Mouse (Mus musculus): ENCODE results near the gene Rhbdf2.
A peak's percentile ranks its signal among the peaks of the same experiment; 100 is the strongest.
"Not testable (repeated sequence)": the region's sequence is repeated elsewhere in the genome, so short reads cannot be mapped to it uniquely, and the experiment has no call there.

Rhbdf2 gene

DNA sequence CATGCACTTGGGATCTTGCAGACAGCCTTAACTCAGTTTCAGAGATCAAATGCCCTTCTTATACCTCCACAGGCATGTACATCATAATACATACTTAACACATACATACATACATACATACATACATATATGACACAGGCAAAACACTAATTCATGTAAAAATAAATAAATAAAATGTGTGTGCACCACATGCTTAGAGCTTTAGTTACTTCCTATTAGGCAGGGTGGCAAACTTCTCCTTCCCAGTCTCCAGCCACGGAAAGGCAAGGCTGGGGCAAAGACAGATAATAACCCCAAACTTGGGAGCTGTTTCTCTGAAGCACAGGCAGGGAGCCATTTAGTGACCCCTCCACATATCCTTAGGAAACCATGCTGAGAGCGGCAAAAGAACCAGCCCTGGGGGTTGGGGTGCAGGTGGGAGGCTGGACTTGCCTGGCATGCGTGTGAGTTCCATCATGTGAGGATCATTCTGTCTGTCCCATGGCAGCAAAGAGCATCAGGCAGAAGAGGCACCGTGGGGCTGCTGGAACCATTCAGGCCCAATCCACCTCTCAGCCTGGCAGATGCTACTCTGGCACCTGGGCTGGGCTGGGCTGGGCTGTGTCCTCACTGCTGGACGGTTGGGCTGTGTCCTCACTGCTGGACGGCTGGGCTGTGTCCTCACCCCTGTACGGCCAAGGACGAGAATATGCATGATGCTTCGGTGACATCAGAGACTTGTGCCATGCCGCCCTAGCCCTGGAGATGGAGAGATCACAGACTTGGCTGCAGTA lies at the start of gene Rhbdf2:
TSS of gene Rhbdf2 (minus strand) at position 721 of the 773 bp plus-strand sequence.
- no peak for DNase-seq (ENCODE audit: low spot score)

DNA sequence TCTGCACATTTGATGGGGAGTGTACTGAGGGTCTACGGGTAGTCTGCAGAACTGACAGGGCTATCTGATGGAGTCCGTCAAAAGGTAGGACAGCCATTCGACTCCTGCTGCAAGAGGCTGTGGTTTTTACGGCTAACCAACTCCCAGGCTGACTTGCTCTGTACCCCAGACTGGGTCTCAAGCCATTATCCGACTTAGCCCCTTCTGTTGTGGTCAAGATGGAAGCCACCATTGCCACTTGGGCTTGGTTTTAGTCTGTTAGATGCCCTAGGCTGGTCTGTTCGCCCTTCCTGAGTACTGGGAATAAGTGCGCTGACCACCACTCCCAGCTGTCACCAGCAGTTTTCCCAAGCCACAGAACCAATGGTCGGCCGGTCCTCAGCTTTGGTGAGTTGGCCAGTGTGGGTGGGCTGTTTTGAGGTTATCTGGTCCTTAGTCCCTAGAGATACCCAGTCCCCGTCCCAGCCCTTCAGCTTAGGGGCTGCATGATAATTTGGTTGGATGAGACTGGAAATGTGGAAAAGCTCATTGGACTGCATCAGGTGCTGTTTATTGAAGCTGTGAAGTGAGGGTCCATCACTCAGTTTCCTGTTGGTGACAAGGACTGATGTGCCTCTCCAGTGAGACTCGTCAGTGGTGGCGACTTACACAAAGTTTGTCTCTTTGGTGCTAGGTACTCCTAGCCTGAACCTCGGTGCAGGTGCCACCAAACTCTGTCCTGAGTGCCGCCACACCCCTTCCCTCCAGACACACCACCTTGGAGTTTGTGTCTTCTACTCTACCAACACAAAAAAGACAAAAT lies 49.6 kb upstream of the Rhbdf2 start:
- DNase-seq (ENCODE audit: low spot score) = no peak

- DNase-seq (ENCODE audit: low spot score) = peak; percentile 58
Measured at GRCm38 (mm10) chr11:116675429-116675828, 48.6 kb upstream of the Rhbdf2 start.

DNA sequence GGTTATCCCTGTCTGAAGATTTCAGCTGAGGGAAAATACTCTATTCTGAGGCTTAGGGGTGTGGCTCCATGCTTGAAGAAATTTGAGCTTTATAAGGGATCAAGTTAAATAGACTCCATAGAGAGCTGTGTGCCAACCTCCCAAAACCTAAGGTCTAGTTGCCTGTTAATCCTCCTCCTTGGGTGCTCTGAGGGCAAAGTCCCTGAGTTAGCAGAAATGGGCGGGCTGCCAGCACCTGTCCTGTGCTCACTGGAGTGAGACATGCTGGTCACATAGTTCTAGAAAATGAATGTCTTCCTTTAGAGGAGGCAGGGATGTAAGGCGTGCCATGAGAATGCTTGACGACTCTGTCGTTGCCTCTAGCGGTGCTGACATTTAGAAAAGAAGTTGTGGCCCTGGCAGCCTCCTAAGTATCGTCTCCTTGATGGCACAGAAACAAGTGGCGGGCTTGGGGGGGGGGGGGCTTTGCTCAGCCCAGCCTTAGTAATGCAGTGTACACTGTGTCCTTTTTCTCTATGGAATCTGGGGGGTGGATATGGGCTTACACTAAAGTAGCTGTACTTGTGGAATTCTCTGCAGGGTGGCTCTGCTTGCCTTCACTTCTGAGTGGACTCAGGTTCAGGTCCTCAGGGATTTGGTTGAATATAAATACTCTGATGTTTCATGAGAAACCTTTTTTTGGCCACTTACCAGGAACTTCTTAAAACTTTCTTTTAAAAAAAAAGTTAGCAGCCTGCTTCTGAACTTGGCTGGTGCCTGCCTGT lies 48.0 kb upstream of the Rhbdf2 start:
- DNase-seq (ENCODE audit: low spot score) = no peak

DNA sequence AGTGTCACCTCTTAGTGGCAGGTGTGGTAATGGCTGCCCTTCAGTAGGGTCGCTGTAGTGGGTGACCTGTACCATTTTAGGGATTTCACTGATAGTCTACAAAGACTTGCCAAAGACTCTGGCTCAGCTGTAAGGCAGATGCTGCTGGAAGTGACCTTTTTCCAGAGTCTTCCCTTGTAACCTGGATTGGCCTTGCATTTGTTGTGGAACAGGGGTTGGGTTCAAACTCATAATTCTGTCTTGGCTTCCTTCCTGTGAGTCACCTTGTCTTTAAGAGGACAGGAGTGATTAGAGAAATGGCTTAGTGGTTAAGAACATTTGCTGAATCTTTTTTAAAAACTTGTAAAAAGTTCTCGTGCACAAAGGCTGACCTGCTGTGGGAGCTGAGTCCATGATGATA lies 46.6 kb upstream of the Rhbdf2 start:
- DNase-seq (ENCODE audit: low spot score) = no peak

DNA sequence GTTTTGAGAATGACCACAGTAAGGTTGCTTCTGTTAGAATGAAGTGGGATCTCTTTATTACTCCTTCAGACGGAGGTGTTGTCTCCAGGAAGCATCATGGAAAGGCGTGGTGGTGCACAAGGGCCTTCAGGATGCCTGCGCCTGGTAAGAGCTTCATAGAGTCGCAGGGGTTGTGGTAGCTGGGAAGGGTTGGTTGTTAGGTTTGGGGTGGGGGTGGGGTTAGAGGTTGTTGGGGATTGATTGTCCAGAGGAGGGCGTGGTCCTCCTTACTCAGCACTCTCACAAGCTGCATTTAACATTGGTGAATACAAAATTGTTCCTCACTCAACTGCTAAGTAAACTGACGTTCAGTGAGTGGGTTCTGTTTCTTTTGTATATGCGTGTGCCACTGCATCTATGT lies 45.8 kb upstream of the Rhbdf2 start:
- DNase-seq (ENCODE audit: low spot score) = peak; percentile 51

- DNase-seq (ENCODE audit: low spot score) = no peak
Measured at GRCm38 (mm10) chr11:116671845-116672434, 45.1 kb upstream of the Rhbdf2 start.

DNA sequence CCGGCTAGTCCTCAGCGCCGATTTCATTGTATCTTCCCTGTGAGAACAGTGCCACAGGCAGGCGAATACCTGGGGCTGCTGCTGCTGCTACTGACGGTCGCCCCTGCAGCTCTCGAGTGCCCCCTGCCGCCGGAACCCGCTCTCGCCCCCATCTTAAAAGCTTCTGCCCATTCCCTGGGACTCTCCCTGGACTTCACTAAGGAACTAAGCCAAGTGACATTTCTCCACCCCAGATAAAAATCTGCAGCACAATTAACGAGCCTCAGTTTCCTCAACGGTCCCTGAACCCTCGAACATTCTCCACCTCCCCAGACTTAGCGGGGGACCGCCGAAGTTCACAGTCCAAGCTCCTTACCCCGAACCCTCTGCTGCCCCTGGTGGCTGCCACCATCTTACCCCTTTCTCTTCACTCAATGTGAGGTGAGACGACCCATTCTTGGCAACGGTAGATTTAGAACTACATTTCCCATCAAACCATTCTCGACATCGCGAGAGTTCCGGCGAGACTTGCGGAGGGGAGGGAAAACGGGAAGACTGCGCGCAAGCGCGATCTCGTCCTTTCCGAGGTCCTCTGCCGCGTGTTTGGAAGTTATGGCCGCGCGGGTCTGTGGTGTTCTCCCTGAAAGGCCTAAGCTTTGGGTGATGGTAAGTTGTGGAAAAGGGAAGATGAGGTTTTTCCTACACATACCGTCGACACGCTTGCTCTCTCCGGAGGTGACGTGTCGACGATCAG lies 44.5 kb upstream of the Rhbdf2 start:
- DNase-seq (ENCODE audit: low spot score) = peak; percentile 96

DNA sequence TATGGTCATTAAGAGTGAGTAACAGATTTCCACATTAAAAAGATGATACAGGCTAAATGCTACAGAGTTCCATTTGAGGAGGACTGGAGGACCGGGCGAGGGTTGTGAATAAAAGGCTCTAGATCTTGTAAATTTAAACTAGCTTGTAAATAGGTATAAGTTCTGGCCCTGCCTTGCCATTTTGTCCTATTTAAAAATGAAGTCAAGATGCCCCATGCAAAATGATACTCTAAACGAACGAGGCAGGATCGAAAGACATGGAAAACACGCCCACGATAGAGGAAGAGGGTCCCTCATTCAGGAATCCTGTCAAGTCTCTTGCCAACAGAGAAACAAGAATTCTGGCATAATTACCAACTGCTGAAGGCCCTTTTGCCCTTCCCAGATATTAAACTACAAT lies 43.6 kb upstream of the Rhbdf2 start:
- DNase-seq (ENCODE audit: low spot score) = no peak

DNA sequence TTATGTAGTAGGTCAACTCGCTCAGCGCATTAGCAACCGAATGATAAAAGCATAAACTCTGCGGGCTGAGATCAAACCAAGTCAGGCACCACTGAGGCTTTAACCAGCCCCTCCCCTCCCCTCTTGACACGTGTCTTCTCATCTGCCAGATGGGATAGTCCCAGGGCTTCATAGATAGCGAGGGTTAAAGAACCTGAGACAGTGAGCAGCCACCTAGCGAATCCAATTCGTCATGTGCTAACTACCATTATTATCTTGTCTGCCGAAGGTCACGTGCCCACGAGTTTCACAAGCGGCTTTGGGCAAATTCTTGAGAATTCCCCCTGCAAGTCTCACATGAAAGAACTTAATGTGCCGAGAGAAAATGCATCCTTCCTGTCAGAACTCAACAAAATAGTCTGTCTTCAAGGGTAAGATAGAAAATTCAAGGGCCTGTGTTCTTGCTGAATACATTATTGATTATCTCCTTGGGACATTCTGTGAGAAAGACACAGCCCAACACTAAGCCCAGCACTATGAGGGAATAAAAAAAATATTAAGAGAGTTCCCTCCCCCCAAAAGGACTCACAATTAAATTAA lies 43.1 kb upstream of the Rhbdf2 start:
- peak; percentile 32 for DNase-seq (ENCODE audit: low spot score)

DNA sequence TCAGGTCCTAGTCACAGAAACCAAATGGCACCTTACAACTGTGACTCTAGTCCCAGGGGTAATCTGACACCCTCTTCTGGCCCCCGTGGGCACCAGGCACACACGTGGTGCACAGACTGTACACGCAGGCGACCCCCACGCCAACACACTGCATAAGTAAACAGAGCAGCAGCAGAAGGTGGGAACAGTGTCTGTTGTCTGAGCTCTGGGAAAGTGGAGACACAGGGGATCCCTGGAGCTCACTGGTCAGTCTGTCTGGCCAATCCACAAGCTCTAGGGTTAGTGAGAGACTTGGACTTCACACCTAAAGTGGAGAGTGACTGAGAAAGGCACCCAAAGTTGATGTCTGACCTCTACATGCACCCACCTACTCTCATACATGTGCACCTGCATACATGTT lies 42.5 kb upstream of the Rhbdf2 start:
- no peak for DNase-seq (ENCODE audit: low spot score)

DNA sequence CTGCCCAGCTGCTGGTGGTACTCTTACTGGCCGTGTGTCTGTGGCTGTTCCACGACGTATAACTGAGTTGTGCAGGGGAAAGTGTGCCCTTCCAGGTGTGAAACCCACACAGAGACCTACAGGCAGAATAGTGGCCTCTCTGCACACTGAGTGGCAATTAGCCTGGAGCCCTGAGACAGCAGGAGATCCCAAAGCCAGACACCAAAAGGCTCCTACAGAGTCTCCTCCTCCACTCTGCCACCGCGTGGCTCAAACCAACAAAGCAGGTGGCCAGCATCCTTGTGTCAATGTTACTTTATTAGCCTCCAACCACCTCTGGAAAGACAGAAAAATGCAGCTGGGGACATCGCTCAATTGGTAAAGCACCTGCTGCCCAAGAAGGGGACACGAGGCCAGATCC lies 42.0 kb upstream of the Rhbdf2 start:
- DNase-seq (ENCODE audit: low spot score) = no peak

DNA sequence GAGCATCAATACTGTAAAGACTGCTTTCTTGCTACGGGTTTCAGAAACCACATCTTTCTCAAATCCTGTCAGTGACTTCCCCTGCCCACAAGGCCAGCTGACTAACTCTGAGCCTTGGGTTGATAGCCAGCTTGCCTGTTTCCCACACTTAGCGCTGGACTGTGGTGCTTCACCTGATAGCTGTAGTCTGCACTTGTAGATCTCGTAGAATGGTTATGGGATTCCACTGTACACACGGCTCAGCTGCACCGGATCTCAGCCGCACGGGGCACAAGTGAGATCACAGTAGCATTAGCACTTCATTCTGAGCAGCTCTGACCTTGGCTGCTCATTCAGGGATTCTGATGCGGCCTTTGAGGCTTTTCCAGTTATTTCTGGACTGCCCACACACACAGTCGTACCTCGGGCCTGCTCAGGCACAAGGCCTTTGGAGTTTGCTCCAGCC lies 41.6 kb upstream of the Rhbdf2 start:
- DNase-seq (ENCODE audit: low spot score) = no peak

DNA sequence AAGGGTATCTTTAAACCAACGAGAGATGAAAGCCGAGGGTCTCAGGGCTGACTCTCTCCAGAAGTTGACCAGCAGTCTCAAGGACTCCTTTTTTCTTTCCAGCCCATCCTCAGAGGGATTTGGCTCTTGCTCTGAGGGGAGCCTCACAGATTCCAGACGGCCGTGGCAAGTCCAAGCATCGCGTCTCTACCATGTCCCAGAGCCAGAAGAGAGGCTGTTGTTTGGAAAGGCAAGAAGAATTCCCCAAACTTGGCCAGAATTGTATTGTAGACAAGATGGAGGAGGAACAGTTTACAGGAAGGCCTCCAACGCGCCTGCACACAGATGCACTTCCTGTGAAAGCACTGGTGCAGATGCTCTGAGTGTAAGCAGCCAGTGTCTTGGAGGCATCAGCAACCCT lies 41.1 kb upstream of the Rhbdf2 start:
- no peak for DNase-seq (ENCODE audit: low spot score)

DNA sequence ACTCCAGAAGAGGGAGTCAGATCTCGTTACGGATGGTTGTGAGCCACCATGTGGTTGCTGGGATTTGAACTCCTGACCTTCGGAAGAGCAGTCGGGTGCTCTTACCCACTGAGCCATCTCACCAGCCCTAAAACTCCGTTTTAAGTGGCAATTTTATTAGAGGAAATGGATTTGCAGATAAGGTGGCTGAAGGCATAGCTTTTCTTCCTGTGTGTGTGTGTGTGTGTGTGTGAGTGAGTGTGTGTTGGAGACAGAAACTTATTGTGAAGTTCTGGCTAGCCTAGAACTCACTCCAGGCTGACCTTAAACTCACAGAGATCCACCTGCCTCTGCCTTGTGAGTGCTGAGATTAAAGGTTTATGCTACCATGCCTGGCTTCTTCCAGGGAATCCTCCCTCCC lies 40.2 kb upstream of the Rhbdf2 start:
- not testable (repeated sequence) for DNase-seq (ENCODE audit: low spot score)

GRCm38 (mm10) chr11:116666566-116666965 lies 39.7 kb upstream of the Rhbdf2 start:
- DNase-seq (ENCODE audit: low spot score) = no peak

DNA sequence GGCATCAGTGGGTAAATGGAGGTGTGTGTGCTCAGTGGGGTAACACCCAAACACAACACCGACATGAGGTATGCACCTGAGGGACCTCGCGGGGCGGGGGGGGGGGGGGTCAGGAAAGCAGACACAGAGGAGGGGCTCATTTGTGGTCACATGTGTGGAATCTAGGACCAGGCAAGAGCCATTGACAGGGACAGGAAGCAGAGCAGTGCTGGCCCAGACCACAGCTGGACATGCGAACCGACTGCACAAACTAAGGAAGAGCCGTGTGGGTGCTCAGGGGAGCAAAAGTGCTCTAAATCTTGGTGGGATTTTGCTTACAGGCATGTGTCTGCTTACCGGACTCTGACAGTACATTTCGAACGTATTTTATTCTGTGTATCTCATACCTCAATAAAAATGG lies 38.5 kb upstream of the Rhbdf2 start:
- DNase-seq (ENCODE audit: low spot score) = no peak

DNA sequence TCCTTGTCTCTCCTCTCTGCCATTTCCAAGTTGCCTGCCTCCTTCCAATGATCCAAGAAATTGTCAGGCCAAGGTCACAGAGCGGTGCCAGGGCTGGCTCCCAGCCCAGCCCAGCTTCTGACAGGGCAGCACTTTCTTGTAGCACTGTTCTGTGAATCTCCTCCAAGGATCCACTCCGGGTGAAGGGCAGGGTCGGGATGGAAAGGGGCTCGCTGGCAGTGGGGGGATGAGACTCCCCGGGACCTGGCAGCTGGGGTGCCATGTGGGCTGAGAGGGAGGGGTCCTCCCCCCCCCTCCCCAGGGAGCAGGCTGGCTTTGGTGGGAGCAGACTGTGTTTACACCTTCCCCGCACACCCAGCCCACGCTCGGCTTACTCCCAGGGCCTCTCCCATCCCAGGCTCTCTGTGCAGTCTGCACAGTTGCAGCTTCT lies 35.1 kb upstream of the Rhbdf2 start:
- DNase-seq (ENCODE audit: low spot score) = no peak

- DNase-seq (ENCODE audit: low spot score) = no peak
Measured at GRCm38 (mm10) chr11:116661291-116661947, 34.6 kb upstream of the Rhbdf2 start.

DNA sequence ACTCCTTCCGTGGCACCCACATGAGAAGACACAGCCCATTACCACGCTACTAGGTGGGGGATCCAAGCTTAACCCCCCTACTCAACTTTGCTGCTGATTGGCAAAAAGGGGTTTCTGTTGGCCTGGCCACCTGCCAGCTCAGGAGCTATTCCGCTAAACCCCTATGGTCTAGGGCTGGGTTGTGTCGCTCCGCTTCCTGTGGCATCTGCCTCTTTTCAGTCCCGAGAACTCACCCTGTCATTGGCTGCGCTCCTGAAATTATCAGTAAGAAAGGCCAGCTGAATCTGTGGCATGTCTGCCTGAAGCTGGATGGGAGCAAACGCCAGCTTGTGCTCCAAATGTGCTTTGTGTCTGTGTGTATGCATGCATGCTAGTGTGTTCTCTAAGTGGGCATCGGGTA lies 33.4 kb upstream of the Rhbdf2 start:
- DNase-seq (ENCODE audit: low spot score) = no peak
